12 mouse cellular contexts compared by ENCODE assay signal in the genomic region with DNA sequence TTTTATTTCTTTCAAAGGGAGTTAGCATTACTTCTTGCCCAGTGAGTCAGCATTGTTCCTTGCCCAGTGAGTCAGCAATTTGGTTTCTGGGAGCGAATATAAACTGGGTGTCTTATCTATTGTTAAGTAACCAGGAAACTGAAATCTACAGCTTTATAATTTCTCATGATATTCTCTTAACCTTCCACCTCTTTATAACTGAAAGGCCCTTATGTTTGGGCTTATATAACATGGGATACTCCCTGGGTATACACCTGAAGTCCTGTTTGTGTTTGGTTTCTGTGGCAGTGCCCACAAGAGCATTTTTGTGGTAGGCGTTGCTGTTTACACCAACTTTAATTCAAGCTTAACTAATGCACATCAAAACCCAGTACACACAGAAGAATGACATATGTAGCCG.
DNase-seq lines count a peak whose midpoint lies in the region; ATAC-seq and TF ChIP-seq lines count a peak whose summit lies in the region.
"Had no signal": no experiment of that assay in that cellular context is flagged by ENCODE, and none has a peak within 500 bp of the region (broad histone marks: within the 10 kb centered on the region; RNA-seq: fewer than 3 reads in every experiment).

No protein-coding gene starts in this region.

- WGBS in liver, embryonic 14.5 days (ENCODE audit: insufficient replicate concordance): 43% methylated on average over 3 of the region's 3 CpGs

- no peak overlapping the region for H3K4me3 ChIP-seq in liver, embryonic 14.5 days (ENCODE audit: insufficient read depth in 1 of 2, low read depth in 2 of 2, low read length in 2 of 2)
- H3K4me3 ChIP-seq: embryonic facial prominence, embryonic 12.5 days; limb, embryonic 10.5 days; midbrain, embryonic 12.5 days had no signal

- ATAC-seq in liver, embryonic 14.5 days (ENCODE audit: insufficient read depth): peak; percentile 73; the same call in 1 of the 2 replicates

- peak; percentile 12; the same call in 1 of the 2 replicates for TF ChIP-seq EP300 in liver, embryonic 14.5 days (IDR thresholded peaks at IDR 0.05; ENCODE audit: low read depth)

- no peaks in the 10 kb centered on the region for H3K36me3 ChIP-seq in liver, embryonic 14.5 days (replicated peaks; ENCODE audit: control insufficient read depth, insufficient read depth, low read depth)
- H3K36me3 ChIP-seq: embryonic facial prominence, embryonic 12.5 days; limb, embryonic 10.5 days; midbrain, embryonic 12.5 days had no signal

- no peak overlapping the region for H3K4me2 ChIP-seq in liver, embryonic 14.5 days (ENCODE audit: low read depth)
- H3K4me2 ChIP-seq: embryonic facial prominence, embryonic 12.5 days; midbrain, embryonic 12.5 days had no signal

- no peak overlapping the region for H3K27ac ChIP-seq in liver, embryonic 14.5 days
- H3K27ac ChIP-seq: embryonic facial prominence, embryonic 12.5 days; limb, embryonic 10.5 days; midbrain, embryonic 12.5 days had no signal

- peaks cover 4 to 8% of the 10 kb centered on the region in 2 experiments; a peak in 3 of 4 replicates for H3K4me1 ChIP-seq in liver, embryonic 14.5 days (replicated peaks; ENCODE audit: control insufficient read depth in 2 of 2, insufficient read depth in 2 of 2, low read length in 1 of 2)
- H3K4me1 ChIP-seq: embryonic facial prominence, embryonic 12.5 days; limb, embryonic 10.5 days; midbrain, embryonic 12.5 days had no signal

- H3K27me3 ChIP-seq in liver, embryonic 14.5 days (ENCODE audit: control insufficient read depth, insufficient read depth, low read length): no peaks in the 10 kb centered on the region
- H3K27me3 ChIP-seq: embryonic facial prominence, embryonic 12.5 days; midbrain, embryonic 12.5 days had no signal

- H3K9me3 ChIP-seq in liver, embryonic 14.5 days (ENCODE audit: control insufficient read depth, low read length): no peaks in the 10 kb centered on the region
- H3K9me3 ChIP-seq: embryonic facial prominence, embryonic 12.5 days; limb, embryonic 10.5 days; midbrain, embryonic 12.5 days had no signal

- H3K9ac ChIP-seq in liver, embryonic 14.5 days (replicated peaks): no peak overlapping the region
- H3K9ac ChIP-seq: embryonic facial prominence, embryonic 12.5 days; midbrain, embryonic 12.5 days had no signal

- DNase-seq in adrenal gland, adult 8-10 months: peak; percentile 9
- no peak for DNase-seq in adrenal gland, postnatal 4 days (ENCODE audit: low spot score in 2 of 2)
- peak; percentile 67 for DNase-seq in 416B (ENCODE audit: low read depth)
- peak; percentile 35 for DNase-seq in c-Kit-positive CD71-positive TER-119-negative erythroid progenitor cells, embryonic 14.5 days (ENCODE audit: low read depth)
- DNase-seq in liver, embryonic 14.5 days (ENCODE audit: low read depth in 3 of 3, low spot score in 3 of 3): peak; percentile 23 to 56 (median 24)
- DNase-seq in layer of hippocampus, postnatal 36 days: no peak
- DNase-seq in cerebellum, postnatal 14 days: no peak
- no peak for DNase-seq in gastrocnemius, adult 18-20 months (ENCODE audit: low spot score)
- DNase-seq: kidney, postnatal 25 days had no signal

- TF ChIP-seq CTCF in liver, embryonic 14.5 days (IDR thresholded peaks at IDR 0.05; ENCODE audit: low read depth): no peak

Comparison
In these comparisons a context has a peak if more than half of its experiments do, and no peak if none do; other contexts are left out.
1. DNase-seq: peak in adrenal gland, adult 8-10 months (single experiment), 416B (single experiment), c-Kit-positive CD71-positive TER-119-negative erythroid progenitor cells, embryonic 14.5 days (single experiment) and liver, embryonic 14.5 days (3 of 3); none in adrenal gland, postnatal 4 days (0 of 2), layer of hippocampus, postnatal 36 days (0 of 2), cerebellum, postnatal 14 days (0 of 2) and gastrocnemius, adult 18-20 months (single experiment).